Mouse (Mus musculus): ENCODE results near the gene Lgsn. TPM values are rescaled to one million over a fixed set of nuclear protein-coding genes. Genes with fewer than 3 reads are reported as not detected.

Lgsn gene
- polyA plus RNA-seq (2014; fragmentation: Illumina TruSeq; extraction: RNeasy Lipid Tissue Mini Kit (QIAGEN cat#74804); ENCODE audit: low read depth, low replicate concordance), result 0.10 TPM

DNA sequence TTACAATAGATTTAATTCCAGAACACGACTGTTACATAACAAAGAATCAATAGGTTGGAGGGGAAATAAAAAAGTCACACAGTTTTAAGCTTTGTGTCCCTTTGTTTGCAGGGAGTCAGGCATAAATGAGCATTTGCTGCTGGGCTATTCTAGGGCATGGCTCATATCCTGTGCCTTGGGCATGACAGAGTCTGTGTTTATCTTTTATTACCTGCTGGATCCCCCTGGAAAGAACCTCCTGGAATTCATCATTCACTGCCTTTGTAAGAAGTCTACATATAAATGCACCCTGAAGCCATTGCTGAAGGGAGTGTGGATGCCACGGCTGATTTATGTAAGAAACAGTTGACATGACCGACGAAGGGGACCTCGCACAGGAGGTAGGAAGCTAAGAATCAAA is at the start of gene Lgsn:
Gene Lgsn, plus strand, starts transcription at position 301 of the 400 bp plus-strand sequence.

DNA sequence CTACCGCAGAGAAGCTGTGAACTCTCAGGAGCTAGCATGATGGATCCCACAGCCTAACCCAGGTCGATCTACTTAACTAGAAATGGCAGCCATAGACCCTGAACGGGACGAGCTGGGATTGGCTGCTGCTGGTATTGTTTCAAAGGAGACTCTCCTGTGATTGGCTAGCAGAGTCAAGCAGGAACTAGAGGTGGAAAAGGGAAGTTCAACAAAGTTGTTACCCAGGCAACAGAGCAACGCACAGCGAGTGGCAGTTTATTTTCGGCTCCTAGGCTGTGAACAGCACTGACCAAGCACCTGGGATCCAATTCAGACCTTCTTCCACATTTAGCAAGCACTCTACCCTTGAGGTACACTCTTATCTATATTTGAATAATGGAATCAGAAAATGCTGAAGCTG is 46.4 kb downstream of the Lgsn start, which contains the start of the genes 4931428L18Rik and Pih1d3:
Gene 4931428L18Rik, minus strand, starts transcription at position 121 of the 400 bp plus-strand sequence.
Gene Pih1d3, plus strand, starts transcription at position 275 of the 400 bp plus-strand sequence.

Other genes starting within 250 kb of the Lgsn start
- not detected for gene AC153137.1, start 198.4 kb upstream of the Lgsn start, polyA plus RNA-seq (2014; fragmentation: Illumina TruSeq; extraction: RNeasy Lipid Tissue Mini Kit (QIAGEN cat#74804); ENCODE audit: low read depth, low replicate concordance)
- gene 4931428L18Rik, start 46.3 kb downstream of the Lgsn start, polyA plus RNA-seq (2014; fragmentation: Illumina TruSeq; extraction: RNeasy Lipid Tissue Mini Kit (QIAGEN cat#74804); ENCODE audit: low read depth, low replicate concordance), result 24.2 TPM
- gene Pih1d3, start 46.4 kb downstream of the Lgsn start, polyA plus RNA-seq (2014; fragmentation: Illumina TruSeq; extraction: RNeasy Lipid Tissue Mini Kit (QIAGEN cat#74804); ENCODE audit: low read depth, low replicate concordance), result 46.8 TPM